Mouse (Mus musculus) C2C12 (cell line): ENCODE measurements around the gene Tsc2. TPM values are rescaled to one million over a fixed set of nuclear protein-coding genes. Genes with fewer than 3 reads are reported as not detected.

Source experiments
- H3K27me3 ChIP-seq: one replicate; pipeline ENCODE4 v1.6.1; 2011; ENCODE audit not compliant: control insufficient read depth, insufficient read depth, insufficient read length
- H3K36me3 ChIP-seq: one replicate; pipeline ENCODE4 v1.6.1; 2011; ENCODE audit not compliant: control insufficient read depth, insufficient read depth
- H3K4me3 ChIP-seq: one replicate; pipeline ENCODE4 v1.5.1; 2011; ENCODE audit warnings: mild to moderate bottlenecking, control low read depth; ENCODE audit not compliant: poor library complexity, insufficient read depth, severe bottlenecking
- H3K79me2 ChIP-seq: one replicate; pipeline ENCODE4 v1.6.1; 2011; ENCODE audit not compliant: control insufficient read depth, insufficient read depth
- H3K79me3 ChIP-seq: one replicate; pipeline ENCODE4 v1.6.1; 2011; ENCODE audit warnings: low read depth, control low read depth
- H3ac ChIP-seq: one replicate; pipeline ENCODE3; 2011; ENCODE audit warnings: low read depth; ENCODE audit not compliant: control insufficient read depth, insufficient read length
- CEBPB ChIP-seq: IDR thresholded peaks from one replicate; pipeline ENCODE4 v1.6.1; 2011; ENCODE audit warnings: low read depth, mild to moderate bottlenecking, control low read depth, moderate library complexity
- CTCF ChIP-seq: IDR thresholded peaks from one replicate; pipeline ENCODE4 v1.5.1; 2011; ENCODE audit not compliant: control insufficient read depth, insufficient read depth, insufficient read length
- FOSL1 ChIP-seq: IDR thresholded peaks from one replicate; pipeline ENCODE4 v1.8.0; 2011; ENCODE audit warnings: mild to moderate bottlenecking, low read length; ENCODE audit not compliant: poor library complexity, insufficient read depth, severe bottlenecking
- MAX ChIP-seq: IDR thresholded peaks from one replicate; pipeline ENCODE4 v1.6.1; 2011; ENCODE audit warnings: mild to moderate bottlenecking, control low read depth
- MYOD1 ChIP-seq: IDR thresholded peaks from one replicate; pipeline ENCODE4 v1.6.1; 2011; ENCODE audit warnings: low read depth; ENCODE audit not compliant: control insufficient read depth, insufficient read length
- MYOG ChIP-seq: IDR thresholded peaks from one replicate; pipeline ENCODE4 v1.6.1; 2011; ENCODE audit not compliant: control insufficient read depth, insufficient read length; ENCODE audit errors: extremely low read depth
- USF1 ChIP-seq: IDR thresholded peaks from one replicate; pipeline ENCODE4 v1.6.1; 2011; ENCODE audit warnings: low read depth, mild to moderate bottlenecking, control low read depth, moderate library complexity
- polyA plus RNA-seq: library from polyadenylated mRNA; unstranded; fragments of >200 nt; fragmentation: generic; extraction: Trizol; gene quantifications from one replicate; pipeline ENCODE4 v1.2.1, GENCODE M21; 2012; ENCODE audit warnings: missing spikeins

Tsc2 gene
- polyA plus RNA-seq, 1 experiment, result 33.3 TPM

GRCm38 (mm10) chr17:24593992-24594890 is 38.2 kb downstream of the Tsc2 start:
- Histone ChIP-seq H3K36me3 (peaks cover 73% of the 10 kb centered on the region), H3K27me3 (no peaks in the 10 kb centered on the region), H3K4me3 (no peak overlapping the region), H3K79me3 (no peaks in the 10 kb centered on the region), H3K79me2 (no peaks in the 10 kb centered on the region), H3ac (no peak overlapping the region)
- no peak for TF ChIP-seq USF1

- Histone ChIP-seq H3K27me3 (no peaks in the 10 kb centered on the region), H3K79me3 (no peaks in the 10 kb centered on the region), H3K36me3 (peaks cover 73% of the 10 kb centered on the region), H3K79me2 (no peaks in the 10 kb centered on the region), H3K4me3 (no peak overlapping the region), H3ac (no peak overlapping the region)
- TF ChIP-seq FOSL1, result no peak
- TF ChIP-seq CTCF, result no peak
- TF ChIP-seq MAX, result no peak
- TF ChIP-seq CEBPB, result no peak
- no peak for TF ChIP-seq MYOG
- no peak for TF ChIP-seq MYOD1
- no peak for TF ChIP-seq USF1
These were observed 39.2 kb downstream of the Tsc2 start for GRCm38 (mm10) chr17:24593248-24593647.

DNA sequence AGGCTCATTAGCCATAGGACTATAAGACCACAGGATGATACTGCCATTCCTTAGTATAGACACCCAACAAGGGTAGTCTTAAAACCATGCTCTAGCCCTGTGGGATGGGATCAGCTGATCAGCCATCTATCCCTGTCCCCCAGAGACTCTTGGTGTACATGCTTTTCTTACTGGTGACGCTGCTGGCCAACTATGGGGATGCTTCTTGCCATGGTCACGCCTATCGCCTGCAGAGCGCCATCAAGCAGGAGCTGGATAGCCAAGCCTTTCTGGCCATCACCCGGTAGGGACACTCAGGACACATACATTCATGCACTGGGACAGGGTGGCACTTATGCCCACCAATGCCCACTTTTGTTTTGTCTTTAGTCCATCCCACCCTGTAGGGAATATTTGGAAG is 40.7 kb downstream of the Tsc2 start:
- Histone ChIP-seq H3K36me3 (peaks cover 82% of the 10 kb centered on the region), H3K27me3 (no peaks in the 10 kb centered on the region), H3K4me3 (no peak overlapping the region), H3K79me2 (no peaks in the 10 kb centered on the region), H3ac (no peak overlapping the region), H3K79me3 (no peaks in the 10 kb centered on the region)
- no peak for TF ChIP-seq CTCF
- TF ChIP-seq MAX, result no peak
- no peak for TF ChIP-seq CEBPB
- TF ChIP-seq MYOG, result no peak
- no peak for TF ChIP-seq USF1
- TF ChIP-seq FOSL1, result no peak
- TF ChIP-seq MYOD1, result no peak

DNA sequence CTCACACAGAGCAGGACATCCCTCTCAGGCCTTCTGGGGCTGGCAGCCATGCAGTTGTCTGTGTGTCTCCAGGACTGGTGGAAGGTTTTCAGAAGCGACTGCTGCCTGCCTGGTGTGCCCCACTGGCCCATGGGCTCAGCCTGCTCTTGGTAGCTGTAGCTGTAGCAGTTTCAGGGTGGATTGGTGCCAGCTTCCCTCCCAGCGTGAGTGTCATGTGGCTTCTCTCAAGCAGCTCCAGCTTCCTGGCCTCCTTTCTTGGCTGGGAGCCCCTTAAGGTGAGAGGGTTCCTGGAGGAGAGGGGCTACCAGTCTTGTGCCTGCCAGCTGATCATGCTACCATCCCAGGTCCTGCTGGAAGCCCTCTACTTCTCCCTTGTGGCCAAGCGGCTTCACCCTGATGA is 41.5 kb downstream of the Tsc2 start:
- H3K36me3 ChIP-seq, result peaks cover 82% of the 10 kb centered on the region
- H3ac ChIP-seq, result no peak overlapping the region
- no peaks in the 10 kb centered on the region for H3K27me3 ChIP-seq
- no peaks in the 10 kb centered on the region for H3K79me2 ChIP-seq
- H3K4me3 ChIP-seq, result no peak overlapping the region
- TF ChIP-seq CTCF (no peak), FOSL1 (no peak), USF1 (no peak), MYOG (no peak), MAX (no peak), CEBPB (no peak), MYOD1 (no peak)
- no peaks in the 10 kb centered on the region for H3K79me3 ChIP-seq

GRCm38 (mm10) chr17:24586532-24586931 is 45.9 kb downstream of the Tsc2 start:
- TF ChIP-seq USF1, result no peak
- TF ChIP-seq MYOG, result no peak
- TF ChIP-seq MYOD1, result no peak
- no peak for TF ChIP-seq CEBPB
- TF ChIP-seq FOSL1, result no peak
- TF ChIP-seq CTCF, result no peak
- TF ChIP-seq MAX, result no peak
- no peak overlapping the region for H3ac ChIP-seq
- peaks cover 58% of the 10 kb centered on the region for H3K36me3 ChIP-seq
- no peaks in the 10 kb centered on the region for H3K27me3 ChIP-seq
- H3K79me3 ChIP-seq, result no peaks in the 10 kb centered on the region
- no peak overlapping the region for H3K4me3 ChIP-seq
- H3K79me2 ChIP-seq, result no peaks in the 10 kb centered on the region

DNA sequence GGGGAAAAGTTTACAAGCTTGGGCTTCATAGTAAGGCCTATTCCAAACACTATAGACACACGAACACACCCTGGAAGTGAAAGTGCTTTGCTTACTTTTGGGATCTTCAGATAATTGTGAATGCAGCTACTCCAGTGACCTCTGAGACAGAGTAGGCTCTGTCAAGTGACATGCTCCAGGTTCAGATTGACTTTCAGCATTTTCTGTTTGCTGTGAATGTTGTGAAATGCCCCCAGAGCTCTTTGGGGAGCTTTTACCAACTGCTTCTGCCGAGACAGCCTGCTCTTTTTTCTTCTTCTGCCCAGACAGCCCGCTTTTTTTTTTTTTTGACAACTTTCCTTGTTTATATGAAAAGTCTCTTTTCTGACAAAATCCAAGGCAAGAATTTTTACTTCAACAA is 47.9 kb downstream of the Tsc2 start:
- Histone ChIP-seq H3K79me3 (no peaks in the 10 kb centered on the region), H3K27me3 (no peaks in the 10 kb centered on the region), H3K36me3 (peaks cover 58% of the 10 kb centered on the region), H3ac (no peak overlapping the region), H3K4me3 (no peak overlapping the region), H3K79me2 (no peaks in the 10 kb centered on the region)
- TF ChIP-seq MAX (no peak), MYOG (no peak)
